Mouse (Mus musculus) spleen, embryonic (tissue): ENCODE measurements at regions not wholly inside any gene's neighbourhood (a gene's known extent, or its start where the extent isn't known, plus 50 kb on each side); places are given as distances from the start of the nearest gene placed in this dataset.

Source experiments
- CTCF ChIA-PET: fragments of 350-600 bp; sonication (Branson Sonifier 250); formaldehyde crosslinking; loops from one replicate; lab custom pipeline; 2022; lab: Charles Lee

GRCm38 (mm10) chr10:8072463-8072862 is 116.4 kb upstream of the Tab2 start:
- CTCF ChIA-PET = interaction anchor here (0.6 kb wide), 1 partner anchor 272 kb away, joined by 7 read pairs; no protein-coding TSS in a partner anchor

- CTCF ChIA-PET = interaction anchor here (0.6 kb wide), 1 partner anchor 248 kb away, joined by 3 read pairs; no protein-coding TSS in a partner anchor
These were observed 115.8 kb upstream of the Tab2 start for GRCm38 (mm10) chr10:8071858-8072257.

- CTCF ChIA-PET = no interaction called here
These were observed 114.4 kb upstream of the Tab2 start for GRCm38 (mm10) chr10:8070472-8070871.

GRCm38 (mm10) chr10:8066926-8067325 is 110.9 kb upstream of the Tab2 start:
- CTCF ChIA-PET = interaction anchor here (0.7 kb wide), 1 partner anchor 303 kb away, joined by 3 read pairs; no protein-coding TSS in a partner anchor

GRCm38 (mm10) chr10:8065746-8066145 is 109.7 kb upstream of the Tab2 start:
- CTCF ChIA-PET = no interaction called here

GRCm38 (mm10) chr10:8064281-8064680 is 108.3 kb upstream of the Tab2 start:
- CTCF ChIA-PET = no interaction called here

GRCm38 (mm10) chr10:8063458-8064090 is 107.5 kb upstream of the Tab2 start:
- CTCF ChIA-PET = no interaction called here

- CTCF ChIA-PET = interaction anchor here (0.7 kb wide), 1 partner anchor 67 kb away, joined by 4 read pairs; no protein-coding TSS in a partner anchor
These were observed 105.0 kb upstream of the Tab2 start for GRCm38 (mm10) chr10:8060987-8061386.

- CTCF ChIA-PET = no interaction called here
These were observed 103.7 kb upstream of the Tab2 start for GRCm38 (mm10) chr10:8059769-8060168.

GRCm38 (mm10) chr10:8057855-8058254 is 101.8 kb upstream of the Tab2 start:
- CTCF ChIA-PET = interaction anchor here (0.6 kb wide), 1 partner anchor 42 kb away, joined by 6 read pairs; no protein-coding TSS in a partner anchor

GRCm38 (mm10) chr10:8055293-8055692 is 99.3 kb upstream of the Tab2 start:
- CTCF ChIA-PET = no interaction called here

GRCm38 (mm10) chr10:8043416-8044163 is 87.6 kb upstream of the Tab2 start:
- CTCF ChIA-PET = no interaction called here

GRCm38 (mm10) chr10:8042306-8042705 is 86.3 kb upstream of the Tab2 start:
- CTCF ChIA-PET = no interaction called here

- CTCF ChIA-PET = no interaction called here
These were observed 85.8 kb upstream of the Tab2 start for GRCm38 (mm10) chr10:8041790-8042189.

GRCm38 (mm10) chr10:8037986-8038631 is 82.1 kb upstream of the Tab2 start:
- CTCF ChIA-PET = no interaction called here

- CTCF ChIA-PET = interaction anchor here (0.6 kb wide), 1 partner anchor 29 kb away, joined by 7 read pairs; no protein-coding TSS in a partner anchor
These were observed 80.3 kb upstream of the Tab2 start for GRCm38 (mm10) chr10:8036293-8036692.

GRCm38 (mm10) chr10:8035310-8035709 is 79.3 kb upstream of the Tab2 start:
- CTCF ChIA-PET = interaction anchor here (0.6 kb wide), 1 partner anchor 15 kb away, joined by 22 read pairs; no protein-coding TSS in a partner anchor

GRCm38 (mm10) chr10:8032203-8032602 is 76.2 kb upstream of the Tab2 start:
- CTCF ChIA-PET = no interaction called here

GRCm38 (mm10) chr10:8028840-8029239 is 72.8 kb upstream of the Tab2 start:
- CTCF ChIA-PET = no interaction called here

GRCm38 (mm10) chr10:8027023-8027422 is 71.0 kb upstream of the Tab2 start:
- CTCF ChIA-PET = no interaction called here

- CTCF ChIA-PET = interaction anchor here (0.7 kb wide), 1 partner anchor 92 kb away, joined by 3 read pairs; no protein-coding TSS in a partner anchor
These were observed 67.7 kb upstream of the Tab2 start for GRCm38 (mm10) chr10:8023741-8024140.

GRCm38 (mm10) chr10:8021971-8022370 is 65.9 kb upstream of the Tab2 start:
- CTCF ChIA-PET = no interaction called here
